ENCODE assay signal across 10 mouse cellular contexts in the genomic region with DNA sequence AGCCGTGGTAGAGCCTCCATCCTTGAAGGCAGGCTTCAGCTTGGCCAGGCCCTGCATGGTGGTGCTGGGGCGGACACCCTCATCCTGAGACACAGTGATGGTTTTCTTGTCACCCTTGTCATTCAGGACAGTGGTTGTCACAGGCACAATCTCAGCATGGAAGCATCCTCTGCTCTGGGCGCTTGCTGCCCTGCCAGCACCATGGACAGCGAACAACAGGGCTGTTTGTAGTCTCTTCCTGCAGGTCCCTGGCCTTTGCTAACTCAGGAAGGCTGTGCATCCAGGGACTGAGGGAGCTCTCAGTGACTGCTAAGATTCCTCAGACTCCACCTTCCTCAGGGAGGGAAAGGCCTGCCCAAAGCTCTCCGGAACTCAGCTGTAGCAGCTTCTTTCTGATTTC. TPM values are rescaled to one million over a fixed set of nuclear protein-coding genes. Genes with fewer than 3 reads are reported as not detected.
DNase-seq lines count a peak whose midpoint lies in the region.
"Had no signal": no experiment of that assay in that cellular context is flagged by ENCODE, and none has a peak within 500 bp of the region (broad histone marks: within the 10 kb centered on the region; RNA-seq: fewer than 3 reads in every experiment).

No protein-coding gene starts in this region.

- DNase-seq in gastrocnemius, adult 18-20 months (ENCODE audit: low spot score), result peak; percentile 12
- no peak for DNase-seq in gastrocnemius, adult 8-10 months (ENCODE audit: low spot score in 2 of 2)
- peak; percentile 19 for DNase-seq in right cerebral cortex, postnatal 4 days
- DNase-seq in right cerebral cortex, postnatal 25 days, result no peak
- DNase-seq in kidney, postnatal 14 days, result peak; percentile 67
- DNase-seq in retina, embryonic 14.5 days (ENCODE audit: low spot score), result peak; percentile 62
- DNase-seq in right cerebral cortex, adult 18-20 months, result no peak
- DNase-seq in urinary bladder, adult 2 months (ENCODE audit: low spot score), result no peak

RNA-seq across cellular contexts. Expression of a gene that starts 7.3 kb away (rescaled TPM):
- total RNA-seq in gastrocnemius, adult 18-20 months (2021), result 1 to 10 TPM; 1.2 to 1.5 TPM
- total RNA-seq in gastrocnemius, adult 8-10 months (2022), result 1 to 10 TPM in 1 of 4 experiments, under 1 TPM in 3; 0.72 to 1.3 (median 0.81) TPM
- polyA plus RNA-seq in urinary bladder, adult 2 months (2012; rRNA removed), result 206 and 222 TPM in 2 replicates
- total RNA-seq: G1E had no signal
- polyA plus RNA-seq: G1E had no signal

RNA-seq across cellular contexts. Expression of a gene that starts 9.4 kb away (rescaled TPM):
- total RNA-seq in gastrocnemius, adult 18-20 months (2021), result not detected
- not detected for total RNA-seq in gastrocnemius, adult 8-10 months (2022)
- polyA plus RNA-seq in urinary bladder, adult 2 months (2012; rRNA removed), result 0.03 and 0.07 TPM in 2 replicates
- polyA plus RNA-seq: G1E; heart, embryonic 15.5 days had no signal

RNA-seq across cellular contexts. Expression of a gene that starts 47.3 kb away (rescaled TPM):
- total RNA-seq in gastrocnemius, adult 18-20 months (2021), result not detected
- not detected for total RNA-seq in gastrocnemius, adult 8-10 months (2022)
- polyA plus RNA-seq in urinary bladder, adult 2 months (2012; rRNA removed), result 3.2 and 4.2 TPM in 2 replicates
- total RNA-seq: G1E had no signal
- polyA plus RNA-seq: G1E had no signal

RNA-seq across cellular contexts. Expression of a gene that starts 56.3 kb away (rescaled TPM):
- 1 to 10 TPM; 5.5 to 6.3 TPM for total RNA-seq in gastrocnemius, adult 18-20 months (2021)
- 1 to 10 TPM; 4.2 to 7.8 (median 6.3) TPM for total RNA-seq in gastrocnemius, adult 8-10 months (2022)
- polyA plus RNA-seq in urinary bladder, adult 2 months (2012; rRNA removed), result 72.3 and 76.4 TPM in 2 replicates
- total RNA-seq: G1E had no signal
- polyA plus RNA-seq: G1E had no signal

RNA-seq across cellular contexts. Expression of a gene that starts 59.3 kb away (rescaled TPM):
- total RNA-seq in gastrocnemius, adult 18-20 months (2021), result not detected
- not detected for total RNA-seq in gastrocnemius, adult 8-10 months (2022)
- polyA plus RNA-seq in urinary bladder, adult 2 months (2012; rRNA removed), result 0.04 and 0.07 TPM in 2 replicates
- total RNA-seq: G1E had no signal
- polyA plus RNA-seq: G1E; heart, embryonic 15.5 days had no signal

Comparison
In these comparisons a context has a peak if more than half of its experiments do, and no peak if none do; other contexts are left out.
1. DNase-seq: peak in gastrocnemius, adult 18-20 months (single experiment), right cerebral cortex, postnatal 4 days (single experiment), kidney, postnatal 14 days (single experiment) and retina, embryonic 14.5 days (single experiment); none in gastrocnemius, adult 8-10 months (0 of 2), right cerebral cortex, postnatal 25 days (single experiment), right cerebral cortex, adult 18-20 months (single experiment) and urinary bladder, adult 2 months (single experiment).